Mouse (Mus musculus) heart, embryonic 16.5 days (tissue): ENCODE measurements around the gene Esd. TPM values are rescaled to one million over a fixed set of nuclear protein-coding genes. Genes with fewer than 3 reads are reported as not detected.

ENCODE experiments used
- ATAC-seq: fragments of 200-750 bp; cut with Nextera tagmentation; replicated peaks from 2 replicates; pipeline ENCODE4 v1.8.0; 2017; ENCODE audit warnings: moderate number of reproducible peaks; ENCODE audit not compliant: insufficient read depth, low FRiP score; ENCODE audit errors: extremely low read depth
- H3K27ac ChIP-seq: fragments of 300-500 bp; sonication (generic); 2 replicates; pipeline ENCODE4 v1.5.1; 2014; ENCODE audit warnings: mild to moderate bottlenecking, low read length, control low read depth, moderate library complexity
- H3K27me3 ChIP-seq: fragments of 300-500 bp; sonication (generic); 2 replicates; pipeline ENCODE4 v1.6.1; 2014; ENCODE audit warnings: low read length, mixed read lengths; ENCODE audit not compliant: control insufficient read depth, insufficient read depth
- H3K36me3 ChIP-seq: fragments of 300-500 bp; sonication (generic); 2 replicates; pipeline ENCODE4 v1.6.1; 2014; ENCODE audit not compliant: control insufficient read depth, insufficient read depth
- H3K4me1 ChIP-seq: fragments of 300-500 bp; sonication (generic); 2 replicates; pipeline ENCODE4 v1.6.1; 2014; ENCODE audit warnings: low read length, mixed read lengths; ENCODE audit not compliant: control insufficient read depth, insufficient read depth
- H3K4me2 ChIP-seq: fragments of 300-500 bp; sonication (generic); 2 replicates; pipeline ENCODE4 v1.6.1; 2014; ENCODE audit warnings: low read depth, mild to moderate bottlenecking, control low read depth, low read length
- H3K4me3 ChIP-seq: fragments of 300-500 bp; sonication (generic); 2 replicates; pipeline ENCODE4 v1.5.1; 2014; ENCODE audit warnings: mild to moderate bottlenecking, control low read depth, low read length
- H3K9ac ChIP-seq: fragments of 300-500 bp; sonication (generic); 2 replicates; pipeline ENCODE4 v1.6.1; 2014; ENCODE audit warnings: low read length, control low read depth
- H3K9me3 ChIP-seq: fragments of 300-500 bp; sonication (generic); replicated peaks from 2 replicates; pipeline ENCODE4 v1.6.1; 2016; ENCODE audit warnings: low read length; ENCODE audit not compliant: control insufficient read depth
- WGBS: fragments of 180-500 bp; shearing (Covaris S2); extraction: QIAGEN DNeasy Blood & Tissue Kit; methylation state at CpG from one replicate; pipeline ENCODE4 v1.1.7; 2014; 5-methylcytosine and 5-hydroxymethylcytosine counted together
- polyA plus RNA-seq: library from polyadenylated mRNA; unstranded; fragments of >200 nt; fragmentation: Nextera tagmentation; extraction: Ambion mirVana; gene quantifications from 2 replicates; pipeline ENCODE4 v1.2.1, GENCODE M21; 2015

The Esd gene
- polyA plus RNA-seq: 252 and 257 TPM in 2 replicates

DNA sequence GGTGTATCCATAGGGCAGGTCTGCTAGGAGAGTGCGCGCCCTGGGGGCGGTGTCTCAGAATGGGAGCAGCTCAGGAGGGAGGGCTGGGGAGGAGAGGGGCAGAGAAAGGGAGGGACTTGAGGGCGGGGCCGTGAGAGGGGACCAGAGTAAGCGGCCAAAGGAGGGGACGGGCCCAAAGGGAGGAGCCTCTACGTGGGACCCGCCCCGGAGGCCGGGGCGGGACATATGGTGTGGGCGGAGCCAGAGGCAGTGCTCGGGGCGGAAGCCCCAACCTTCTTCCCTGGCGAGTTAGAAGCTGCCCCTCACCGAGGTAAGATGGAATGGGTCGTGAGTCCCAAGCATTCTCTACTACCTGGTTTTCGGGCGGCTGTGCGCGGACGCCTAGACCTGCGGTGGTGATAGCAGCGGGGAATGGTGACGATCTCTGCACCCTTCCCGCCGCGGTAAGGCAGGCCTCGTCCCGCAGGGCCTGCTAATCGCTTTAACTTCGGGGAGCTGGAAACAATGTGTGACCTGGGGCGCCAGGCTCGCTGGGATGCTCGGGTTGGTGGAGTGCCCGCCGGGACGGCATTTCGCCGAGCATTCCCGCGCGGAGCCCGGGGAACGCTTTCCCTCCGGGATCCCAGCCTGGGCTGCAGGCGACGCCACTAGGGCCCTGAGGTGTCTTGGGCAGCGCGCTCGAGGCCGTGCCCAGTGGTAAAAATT lies at the start of gene Esd:
Gene Esd, plus strand, starts transcription at position 219 of the 705 bp plus-strand sequence.
- Histone ChIP-seq H3K27me3 (no peaks in the 10 kb centered on the region), H3K9me3 (no peaks in the 10 kb centered on the region), H3K27ac (peak within 1 kb of the TSS; percentile 84), H3K4me1 (peaks cover 12% of the 10 kb centered on the region), H3K4me2 (peak within 1 kb of the TSS; percentile 84), H3K36me3 (peaks cover 10% of the 10 kb centered on the region), H3K4me3 (peak within 1 kb of the TSS; percentile 79), H3K9ac (peak within 1 kb of the TSS; percentile 94)
- under 1% methylated on average over 53 of the region's 53 CpGs for WGBS
- peak; percentile 100 for ATAC-seq

DNA sequence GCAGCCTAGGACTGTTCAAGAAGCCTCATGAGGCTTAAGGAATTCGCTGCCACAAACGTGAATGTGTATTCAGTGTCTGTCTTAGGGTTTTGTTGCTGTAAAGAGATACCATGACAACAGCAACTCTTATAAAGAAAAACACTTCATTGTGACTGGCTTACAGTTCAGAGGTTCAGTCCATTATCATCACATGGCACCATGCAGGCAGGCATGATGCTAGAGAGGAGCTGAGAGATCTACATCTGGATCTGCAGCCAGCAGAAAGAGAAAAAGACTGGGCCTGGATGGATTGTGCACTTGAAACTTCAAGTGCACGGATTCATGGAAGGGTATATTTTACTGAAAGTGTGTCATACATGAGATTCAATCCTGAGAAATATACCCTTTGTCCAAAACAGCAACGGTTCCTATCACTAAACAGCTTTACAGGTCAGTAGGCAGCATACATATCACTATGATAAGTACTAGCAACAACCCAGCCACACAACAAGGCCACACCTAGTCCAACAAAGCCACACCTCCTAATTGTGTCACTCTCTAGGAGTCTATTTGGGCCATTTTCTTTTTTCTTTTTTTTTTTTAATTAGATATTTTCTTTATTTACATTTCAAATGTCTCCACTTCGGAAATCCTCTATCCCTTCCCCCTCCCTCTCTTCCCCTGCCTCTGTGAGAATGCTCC lies 47.7 kb upstream of the Esd start:
- ATAC-seq: no peak
- peaks cover 3% of the 10 kb centered on the region; the same call in 1 of the 2 replicates for H3K4me1 ChIP-seq
- no peak overlapping the region for H3K4me3 ChIP-seq
- H3K4me2 ChIP-seq: no peak overlapping the region
- H3K9ac ChIP-seq: no peak overlapping the region
- H3K36me3 ChIP-seq: no peaks in the 10 kb centered on the region
- WGBS: 70% methylated on average over 5 of the region's 5 CpGs
- no peaks in the 10 kb centered on the region for H3K9me3 ChIP-seq
- H3K27ac ChIP-seq: no peak overlapping the region
- H3K27me3 ChIP-seq: no peaks in the 10 kb centered on the region

DNA sequence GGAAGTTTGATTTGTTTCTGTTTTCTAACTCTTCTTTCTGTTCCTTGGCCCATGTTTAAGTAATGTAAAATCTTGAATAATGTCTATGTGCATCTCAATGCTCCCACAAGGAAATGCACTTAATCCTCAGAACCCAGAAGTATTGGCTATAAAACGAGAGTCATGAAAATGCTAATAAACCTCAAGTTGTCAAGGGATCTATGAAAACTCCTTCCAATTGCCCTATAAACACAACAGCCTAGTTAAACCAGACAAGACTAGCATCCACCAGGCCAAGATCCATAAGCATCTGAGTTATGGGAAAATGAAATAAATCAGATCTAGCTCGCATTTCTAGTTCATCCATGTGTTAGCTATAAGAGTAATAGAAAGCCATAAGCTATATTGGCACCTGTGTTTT lies 40.1 kb upstream of the Esd start:
- Histone ChIP-seq H3K9ac (no peak overlapping the region), H3K4me3 (no peak overlapping the region), H3K9me3 (no peaks in the 10 kb centered on the region), H3K4me2 (no peak overlapping the region), H3K36me3 (no peaks in the 10 kb centered on the region), H3K27ac (no peak overlapping the region), H3K27me3 (no peaks in the 10 kb centered on the region), H3K4me1 (no peaks in the 10 kb centered on the region)
- no peak for ATAC-seq
- 95% methylated on average over 2 of the region's 2 CpGs for WGBS

DNA sequence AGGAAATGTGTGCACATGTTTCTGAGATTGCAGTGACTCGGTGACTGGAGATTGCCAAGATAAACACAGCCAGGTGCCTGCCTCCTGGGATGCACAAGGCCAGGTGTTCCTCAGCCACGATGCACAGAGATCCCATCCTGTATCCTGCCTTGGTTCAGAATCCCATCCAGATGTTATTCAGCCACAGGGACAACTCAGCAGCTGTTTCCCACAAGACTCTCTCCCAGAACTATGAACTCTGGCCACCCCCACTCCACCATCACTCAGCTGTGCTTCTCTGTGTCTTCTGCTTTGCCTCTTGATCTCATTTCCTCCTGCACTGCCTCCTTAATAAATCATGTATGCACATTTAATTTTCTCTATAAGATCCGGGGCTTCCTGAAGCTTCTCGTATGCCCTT lies 35.3 kb upstream of the Esd start:
- Histone ChIP-seq H3K4me1 (no peaks in the 10 kb centered on the region), H3K27me3 (no peaks in the 10 kb centered on the region), H3K27ac (no peak overlapping the region), H3K9me3 (no peaks in the 10 kb centered on the region), H3K4me2 (no peak overlapping the region), H3K4me3 (no peak overlapping the region), H3K9ac (no peak overlapping the region), H3K36me3 (no peaks in the 10 kb centered on the region)
- ATAC-seq: no peak
- 58% methylated on average over 4 of the region's 4 CpGs for WGBS

DNA sequence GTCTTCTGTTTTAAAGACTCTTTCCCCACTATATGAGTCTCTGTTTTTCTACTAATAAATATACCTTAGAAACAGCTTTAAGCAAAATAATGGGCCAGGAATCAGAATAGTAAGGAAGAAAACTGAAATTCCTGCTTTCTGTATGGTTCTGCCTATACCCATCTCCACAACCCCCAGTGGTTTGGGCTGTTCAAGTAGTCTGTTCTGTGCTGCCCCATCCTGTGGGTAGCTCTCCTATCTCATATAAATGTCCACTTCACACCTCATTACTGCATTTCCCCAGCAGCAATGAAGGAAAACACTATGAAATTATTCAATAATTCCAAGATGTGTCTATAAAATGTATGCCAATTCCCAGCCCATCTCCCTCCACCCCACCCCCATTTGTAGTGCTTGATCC lies 34.7 kb upstream of the Esd start:
- no peaks in the 10 kb centered on the region for H3K27me3 ChIP-seq
- H3K9me3 ChIP-seq: no peaks in the 10 kb centered on the region
- H3K27ac ChIP-seq: no peak overlapping the region
- H3K9ac ChIP-seq: no peak overlapping the region
- ATAC-seq: no peak
- no peaks in the 10 kb centered on the region for H3K36me3 ChIP-seq
- H3K4me1 ChIP-seq: no peaks in the 10 kb centered on the region
- no peak overlapping the region for H3K4me2 ChIP-seq
- H3K4me3 ChIP-seq: no peak overlapping the region

DNA sequence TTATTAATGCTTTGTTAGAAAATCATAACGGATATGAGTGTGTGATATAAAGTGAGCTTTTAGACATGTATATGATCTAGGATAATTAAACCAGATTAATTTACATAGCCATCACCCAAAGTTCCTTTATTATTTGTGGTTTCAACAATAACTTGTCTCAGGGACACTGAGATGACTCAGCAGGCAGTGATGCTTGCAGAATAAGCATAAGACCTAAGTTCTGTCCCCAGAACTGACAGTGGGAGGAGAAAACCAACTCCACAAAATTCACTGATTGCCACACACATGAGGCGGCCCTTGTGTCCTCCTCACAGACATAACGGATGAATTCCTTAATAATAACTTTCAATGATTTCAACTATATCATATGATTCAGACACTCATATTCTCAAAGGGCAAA lies 32.9 kb upstream of the Esd start:
- WGBS: 78% methylated on average over 3 of the region's 3 CpGs
- ATAC-seq: no peak
- no peaks in the 10 kb centered on the region for H3K4me1 ChIP-seq
- H3K36me3 ChIP-seq: no peaks in the 10 kb centered on the region
- H3K27ac ChIP-seq: no peak overlapping the region
- H3K9me3 ChIP-seq: no peaks in the 10 kb centered on the region
- no peak overlapping the region for H3K9ac ChIP-seq
- H3K4me3 ChIP-seq: no peak overlapping the region
- H3K27me3 ChIP-seq: no peaks in the 10 kb centered on the region
- H3K4me2 ChIP-seq: no peak overlapping the region

DNA sequence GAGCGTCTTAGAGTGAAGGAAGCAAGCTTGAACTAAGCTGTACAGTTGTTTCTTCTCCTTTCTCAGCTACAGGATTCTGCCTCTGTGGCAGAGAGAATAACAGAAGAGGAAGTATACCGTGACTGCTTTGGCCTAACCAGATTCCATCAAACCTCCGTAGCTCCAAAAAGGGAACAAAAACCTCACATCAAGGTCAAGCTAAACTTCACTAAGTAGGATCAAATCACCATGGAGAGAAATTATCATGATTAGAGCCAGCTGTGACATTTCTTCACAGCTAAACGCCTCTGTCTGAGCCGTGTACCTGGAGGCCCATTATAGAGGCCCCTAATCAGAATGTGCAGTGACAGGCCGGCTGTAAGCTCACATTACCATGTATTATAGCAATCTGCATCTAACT lies 28.2 kb upstream of the Esd start:
- Histone ChIP-seq H3K27ac (peak overlapping the region; percentile 31; the same call in 1 of the 2 replicates), H3K36me3 (no peaks in the 10 kb centered on the region), H3K4me1 (no peaks in the 10 kb centered on the region), H3K4me3 (no peak overlapping the region), H3K9ac (no peak overlapping the region), H3K9me3 (no peaks in the 10 kb centered on the region), H3K4me2 (no peak overlapping the region), H3K27me3 (no peaks in the 10 kb centered on the region)
- WGBS: 54% methylated on average over 6 of the region's 6 CpGs
- ATAC-seq: no peak

DNA sequence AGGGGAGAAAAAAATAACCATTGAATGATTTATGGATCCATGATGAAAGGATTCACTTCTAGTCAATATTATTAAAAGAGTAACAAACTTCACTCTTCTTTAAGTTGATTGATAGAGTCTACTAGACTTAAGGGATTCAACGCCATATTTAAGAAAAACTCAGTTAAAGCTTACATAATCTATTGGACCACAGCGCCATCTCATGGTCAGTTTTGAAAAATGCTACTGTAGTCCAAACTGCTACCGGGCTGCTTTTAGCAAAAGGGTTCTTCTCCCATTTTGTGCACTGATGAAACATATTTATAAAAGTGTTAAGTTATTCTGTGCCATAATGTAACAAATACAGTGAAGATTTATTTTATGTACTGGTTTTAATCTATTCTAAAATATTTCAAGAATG lies 23.0 kb upstream of the Esd start:
- Histone ChIP-seq H3K27me3 (no peaks in the 10 kb centered on the region), H3K36me3 (no peaks in the 10 kb centered on the region), H3K4me2 (no peak overlapping the region), H3K9ac (no peak overlapping the region), H3K4me1 (no peaks in the 10 kb centered on the region), H3K4me3 (no peak overlapping the region), H3K27ac (no peak overlapping the region), H3K9me3 (no peaks in the 10 kb centered on the region)
- 21% methylated on average over 3 of the region's 3 CpGs for WGBS
- ATAC-seq: no peak

DNA sequence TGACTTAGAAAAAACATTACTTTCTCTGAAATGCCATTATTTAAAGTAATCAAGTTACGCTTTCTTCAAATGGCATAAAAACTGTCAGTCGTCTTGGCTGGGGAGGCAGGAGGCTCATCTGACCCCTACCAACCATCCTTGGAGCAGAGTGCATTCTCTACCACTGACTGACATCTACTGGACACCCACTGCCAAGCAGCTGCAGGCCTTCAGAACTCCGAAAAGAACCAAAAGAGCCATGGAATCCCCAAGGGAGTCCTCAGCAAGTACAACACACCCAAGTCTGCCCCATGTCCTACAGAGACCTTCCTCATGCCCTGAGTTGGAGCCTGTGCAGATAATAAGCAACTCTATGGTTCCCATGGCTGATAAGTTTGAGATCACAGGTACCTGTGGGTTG lies 8.6 kb upstream of the Esd start:
- 57% methylated on average over 3 of the region's 3 CpGs for WGBS
- H3K36me3 ChIP-seq: no peaks in the 10 kb centered on the region
- no peak for ATAC-seq
- H3K9ac ChIP-seq: no peak overlapping the region
- H3K27ac ChIP-seq: no peak overlapping the region
- no peaks in the 10 kb centered on the region for H3K9me3 ChIP-seq
- no peaks in the 10 kb centered on the region for H3K4me1 ChIP-seq
- no peak overlapping the region for H3K4me3 ChIP-seq
- H3K27me3 ChIP-seq: no peaks in the 10 kb centered on the region
- no peak overlapping the region for H3K4me2 ChIP-seq
